Mouse (Mus musculus): ENCODE data around the gene Lyrm7.

DNA sequence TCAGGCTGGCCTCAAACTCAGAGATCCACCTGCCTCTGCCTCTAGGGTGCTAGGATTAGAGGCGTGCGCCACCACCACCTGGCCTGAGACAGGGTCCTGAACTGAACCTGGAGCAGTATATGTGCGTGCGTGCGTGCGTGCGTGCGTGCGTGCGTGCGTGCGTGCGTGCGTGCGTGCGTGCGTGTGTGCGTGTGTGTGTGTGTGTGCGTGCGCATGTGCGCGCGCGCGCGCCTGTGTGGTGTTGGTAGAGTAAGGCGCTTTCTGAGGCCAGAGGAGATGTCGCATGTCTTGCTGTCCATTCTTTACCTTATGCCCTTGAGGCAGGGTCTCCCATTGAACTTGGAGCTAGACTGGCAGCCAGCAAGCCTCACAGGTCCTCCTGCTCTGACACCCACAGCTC is 53.8 kb downstream of the Lyrm7 start:
- TF ChIP-seq POLR2A (IDR thresholded peaks at IDR 0.05; ENCODE audit: low read depth, low read length) = no peak
- TF ChIP-seq CTCF (IDR thresholded peaks at IDR 0.05; ENCODE audit: extremely low read depth, insufficient read length, insufficient replicate concordance, low read depth, low read length) = no peak
